Mouse (Mus musculus) brain, embryonic 18.5 days (tissue): ENCODE measurements around the gene Rem1.

Experiments
- DNase-seq: peaks from one replicate; pipeline ENCODE4 v3.0.0-alpha.2; 2012; ENCODE audit warnings: low read depth, low spot score

The Rem1 gene

GRCm38 (mm10) chr2:152626774-152627591, at the start of gene Rem1:
TSS of gene Rem1 (plus strand) at chr2:152626951.
- DNase-seq = no peak

- no peak for DNase-seq
Measured at GRCm38 (mm10) chr2:152580107-152580506, 46.6 kb upstream of the Rem1 start, which contains the start of gene Defb19. TSS of gene Defb19 (minus strand) at chr2:152580312.

GRCm38 (mm10) chr2:152580612-152581011, 46.1 kb upstream of the Rem1 start:
- DNase-seq = no peak

- DNase-seq = no peak
Measured at GRCm38 (mm10) chr2:152586926-152587560, 39.7 kb upstream of the Rem1 start.

- no peak for DNase-seq
Measured at GRCm38 (mm10) chr2:152588450-152588849, 38.3 kb upstream of the Rem1 start.

- DNase-seq = no peak
Measured at GRCm38 (mm10) chr2:152589021-152589420, 37.7 kb upstream of the Rem1 start.

- no peak for DNase-seq
Measured at GRCm38 (mm10) chr2:152599299-152599698, 27.5 kb upstream of the Rem1 start, which contains the start of gene Defb45. TSS of gene Defb45 (minus strand) at chr2:152599399.

GRCm38 (mm10) chr2:152600076-152600475, 26.7 kb upstream of the Rem1 start:
- no peak for DNase-seq

- DNase-seq = no peak
Measured at GRCm38 (mm10) chr2:152601275-152601960, 25.3 kb upstream of the Rem1 start.

- DNase-seq = no peak
Measured at GRCm38 (mm10) chr2:152604057-152604456, 22.7 kb upstream of the Rem1 start, which contains the start of gene Defb36. TSS of gene Defb36 (plus strand) at chr2:152604327.

- DNase-seq = no peak
Measured at GRCm38 (mm10) chr2:152607746-152608145, 19.0 kb upstream of the Rem1 start.

GRCm38 (mm10) chr2:152608719-152609118, 18.0 kb upstream of the Rem1 start:
- DNase-seq = no peak

GRCm38 (mm10) chr2:152612193-152612592, 14.6 kb upstream of the Rem1 start:
- no peak for DNase-seq

GRCm38 (mm10) chr2:152615563-152615962, 11.2 kb upstream of the Rem1 start:
- DNase-seq = peak; percentile 36

- no peak for DNase-seq
Measured at GRCm38 (mm10) chr2:152616470-152616869, 10.3 kb upstream of the Rem1 start.

GRCm38 (mm10) chr2:152617374-152617773, 9.4 kb upstream of the Rem1 start:
- no peak for DNase-seq

GRCm38 (mm10) chr2:152620367-152621134, 6.2 kb upstream of the Rem1 start:
- no peak for DNase-seq

GRCm38 (mm10) chr2:152622151-152622550, 4.6 kb upstream of the Rem1 start:
- DNase-seq = no peak

- no peak for DNase-seq
Measured at GRCm38 (mm10) chr2:152622953-152623352, 3.8 kb upstream of the Rem1 start, which contains the start of gene Defb25. TSS of gene Defb25 (minus strand) at chr2:152623053.

GRCm38 (mm10) chr2:152624566-152624965, 2.2 kb upstream of the Rem1 start:
- DNase-seq = no peak

GRCm38 (mm10) chr2:152625256-152625655, 1.5 kb upstream of the Rem1 start:
- DNase-seq = peak; percentile 6
